Comparison of ENCODE assay signal across 8 mouse cellular contexts in the genomic region with DNA sequence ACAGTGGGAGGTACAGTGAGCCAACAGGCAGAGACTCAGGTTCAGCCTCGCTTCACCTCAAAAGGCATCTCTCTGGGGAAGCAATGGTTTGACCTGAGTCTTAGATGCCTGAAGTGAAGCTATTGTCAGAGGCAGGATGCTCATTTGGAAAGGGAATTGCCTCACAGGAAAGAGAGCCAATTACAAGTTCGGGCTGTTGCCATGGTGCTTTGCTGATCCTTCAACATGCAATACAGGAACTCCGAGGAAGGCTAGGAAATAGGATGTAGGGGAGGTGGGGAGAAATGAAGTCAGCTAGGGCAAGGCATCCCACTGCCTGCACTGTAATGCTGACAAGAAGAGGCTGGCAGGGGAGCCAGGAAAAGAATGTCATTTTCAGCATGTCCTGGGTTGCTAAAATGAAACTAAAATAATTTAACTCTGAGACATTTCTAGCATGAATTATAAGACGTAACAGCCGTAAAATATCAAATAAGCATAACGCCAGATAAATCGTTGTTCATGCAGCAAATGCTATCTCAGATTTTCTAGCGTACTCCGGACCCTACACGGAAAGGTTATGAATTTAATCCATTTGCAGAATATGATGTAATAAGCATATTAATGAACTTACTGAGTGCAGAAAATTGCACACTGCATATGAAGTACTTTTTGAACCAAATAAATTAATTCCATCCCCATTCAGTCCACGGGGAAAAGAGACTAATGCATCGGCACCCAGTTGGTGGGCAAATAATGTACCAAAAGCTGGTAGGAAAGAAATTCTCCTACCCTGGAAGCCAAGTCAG.
DNase-seq lines count a peak whose midpoint lies in the region; ATAC-seq and TF ChIP-seq lines count a peak whose summit lies in the region.

No protein-coding gene starts in this region.

- ATAC-seq in forebrain, embryonic 12.5 days (ENCODE audit: low FRiP score) = peak; percentile 68; the same call in 1 of the 2 replicates
- ATAC-seq in activated CD4-positive, CD25-positive, alpha-beta regulatory T cell, adult 4 months = no peak

- TF ChIP-seq CTCF in lung, adult 2 months (IDR thresholded peaks at IDR 0.05; ENCODE audit: insufficient read depth, low read length) = no peak

- no peak overlapping the region for H3K9ac ChIP-seq in forebrain, embryonic 12.5 days

- H3K27me3 ChIP-seq in forebrain, embryonic 12.5 days = peaks cover 17% of the 10 kb centered on the region

- peak; percentile 66 for DNase-seq in embryo, embryonic 10 days (ENCODE audit: low spot score)
- no peak for DNase-seq in embryo, embryonic 9.5 days (ENCODE audit: extremely low spot score)
- peak; percentile 43 to 51 for DNase-seq in heart, postnatal 36 days
- DNase-seq in kidney, postnatal 36 days = peak; percentile 53 to 65
- DNase-seq in lung, adult 2 months = no peak
- DNase-seq in retina, embryonic 14.5 days (ENCODE audit: low spot score) = peak; percentile 56

- H3K36me3 ChIP-seq in forebrain, embryonic 12.5 days (replicated peaks) = no peaks in the 10 kb centered on the region

- H3K4me1 ChIP-seq in forebrain, embryonic 12.5 days = peaks cover 46% of the 10 kb centered on the region
- H3K4me1 ChIP-seq in lung, adult 2 months (ENCODE audit: control insufficient read depth, insufficient read depth, low read length) = peaks cover 17% of the 10 kb centered on the region

- no peaks in the 10 kb centered on the region for H3K9me3 ChIP-seq in forebrain, embryonic 12.5 days

- peak overlapping the region; percentile 28 for H3K4me3 ChIP-seq in forebrain, embryonic 12.5 days (replicated peaks)
- H3K4me3 ChIP-seq in lung, adult 2 months (replicated peaks; ENCODE audit: extremely low read depth, low read depth, low read length) = peak overlapping the region; percentile 59

- peak overlapping the region; percentile 49 for H3K4me2 ChIP-seq in forebrain, embryonic 12.5 days

- intact Hi-C loops in heart, postnatal 36 days (cut with DNase I) = loop anchor here (2.0 kb wide), 1 partner anchor 14 kb away; no protein-coding TSS in a partner anchor

- H3K27ac ChIP-seq in forebrain, embryonic 12.5 days = peak overlapping the region; percentile 25; the same call in 1 of the 2 replicates

- no peak for TF ChIP-seq POLR2A in lung, adult 2 months (IDR thresholded peaks at IDR 0.05; ENCODE audit: borderline replicate concordance, extremely low read depth, low read depth, low read length)

- 17% methylated on average over 12 of the region's 12 CpGs for WGBS in forebrain, embryonic 12.5 days
- 29% methylated on average over 12 of the region's 12 CpGs for WGBS in lung, adult 2 months

Comparison
In these comparisons a context has a peak if more than half of its experiments do, and no peak if none do; other contexts are left out.
1. DNase-seq: peak in embryo, embryonic 10 days (single experiment), heart, postnatal 36 days (2 of 2), kidney, postnatal 36 days (2 of 2) and retina, embryonic 14.5 days (single experiment); none in embryo, embryonic 9.5 days (single experiment) and lung, adult 2 months (single experiment).